Mouse (Mus musculus): ENCODE results near the gene Slc25a19.

- no peak for TF ChIP-seq GATA1 (IDR thresholded peaks at IDR 0.05; ENCODE audit: borderline replicate concordance, low read length)
- TF ChIP-seq FLI1 (IDR thresholded peaks at IDR 0.05; ENCODE audit: low read length): no peak
Measured at GRCm38 (mm10) chr11:115654128-115654527, 26.0 kb upstream of the Slc25a19 start.
